Mouse (Mus musculus) midbrain, embryonic 15.5 days (tissue): ENCODE results near the gene Zdhhc1. TPM values are rescaled to one million over a fixed set of nuclear protein-coding genes. Genes with fewer than 3 reads are reported as not detected.

Experiments
- ATAC-seq: fragments of 200-750 bp; cut with Nextera tagmentation; replicated peaks from 2 replicates; pipeline ENCODE4 v1.8.0; 2017; ENCODE audit warnings: moderate TSS enrichment
- H3K27ac ChIP-seq: fragments of 300-500 bp; sonication (generic); 2 replicates; pipeline ENCODE4 v1.5.1; 2015; ENCODE audit warnings: mild to moderate bottlenecking, inconsistent platforms
- H3K27me3 ChIP-seq: fragments of 300-500 bp; sonication (generic); replicated peaks from 2 replicates; pipeline ENCODE4 v1.6.1; 2015; ENCODE audit warnings: inconsistent platforms
- H3K36me3 ChIP-seq: fragments of 300-500 bp; sonication (generic); replicated peaks from 2 replicates; pipeline ENCODE4 v1.6.1; 2015; ENCODE audit warnings: inconsistent platforms
- H3K4me1 ChIP-seq: fragments of 300-500 bp; sonication (generic); 2 replicates; pipeline ENCODE4 v1.6.1; 2015; ENCODE audit warnings: inconsistent platforms
- H3K4me2 ChIP-seq: fragments of 300-500 bp; sonication (generic); 2 replicates; pipeline ENCODE4 v1.6.1; 2015; ENCODE audit warnings: inconsistent platforms, mild to moderate bottlenecking, moderate library complexity
- H3K4me3 ChIP-seq: fragments of 300-500 bp; sonication (generic); 2 replicates; pipeline ENCODE4 v1.5.1; 2015; ENCODE audit warnings: mild to moderate bottlenecking, inconsistent platforms
- H3K9ac ChIP-seq: fragments of 300-500 bp; sonication (generic); 2 replicates; pipeline ENCODE4 v1.6.1; 2015; ENCODE audit warnings: mild to moderate bottlenecking, inconsistent platforms
- H3K9me3 ChIP-seq: fragments of 300-500 bp; sonication (generic); 2 replicates; pipeline ENCODE4 v1.6.1; 2016; ENCODE audit warnings: inconsistent platforms
- whole genome bisulfite sequencing: fragments of 180-500 bp; shearing (Covaris S2); methylation state at CpG from one replicate; pipeline ENCODE4 v1.1.7; 2015; ENCODE audit warnings: mixed read lengths; 5-methylcytosine and 5-hydroxymethylcytosine counted together
- polyA plus RNA-seq: library from polyadenylated mRNA; unstranded; fragments of >200 nt; fragmentation: Nextera tagmentation; extraction: Ambion mirVana; gene quantifications from 2 replicates; pipeline ENCODE4 v1.2.1, GENCODE M21; 2015

Gene Zdhhc1
- polyA plus RNA-seq, 1 experiment from 2014 or later, result 36.5 TPM

DNA sequence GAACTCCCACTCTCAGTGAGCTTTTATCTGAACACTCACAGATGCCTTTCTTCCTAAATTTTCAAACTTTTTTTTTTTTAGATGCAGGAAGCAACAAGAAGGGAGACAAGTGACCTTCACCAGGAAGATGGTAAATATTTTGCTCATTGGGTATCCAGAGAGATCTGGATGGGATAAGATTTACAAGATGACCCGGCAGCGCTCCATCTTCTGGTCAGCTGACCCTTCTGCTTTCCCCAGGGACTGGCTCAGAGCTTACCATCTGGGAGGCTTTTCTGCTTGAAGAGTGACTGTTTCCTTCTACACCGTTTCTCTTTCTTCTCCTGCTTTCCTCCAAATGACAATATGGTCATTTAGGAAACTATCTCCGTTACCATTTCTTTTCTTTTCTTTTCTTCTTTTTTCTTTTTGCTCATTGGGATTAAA lies 50.6 kb downstream of the Zdhhc1 start:
- ATAC-seq, result peak; percentile 42; the same call in 1 of the 2 replicates
- H3K4me3 ChIP-seq, result no peak overlapping the region
- H3K27me3 ChIP-seq, result no peaks in the 10 kb centered on the region
- H3K27ac ChIP-seq, result peak overlapping the region; percentile 57
- peak overlapping the region; percentile 29 for H3K4me2 ChIP-seq
- H3K9me3 ChIP-seq, result no peaks in the 10 kb centered on the region
- no peak overlapping the region for H3K9ac ChIP-seq
- peaks cover 14% of the 10 kb centered on the region for H3K4me1 ChIP-seq
- WGBS, result 4% methylated on average over 4 of the region's 4 CpGs
- no peaks in the 10 kb centered on the region for H3K36me3 ChIP-seq

DNA sequence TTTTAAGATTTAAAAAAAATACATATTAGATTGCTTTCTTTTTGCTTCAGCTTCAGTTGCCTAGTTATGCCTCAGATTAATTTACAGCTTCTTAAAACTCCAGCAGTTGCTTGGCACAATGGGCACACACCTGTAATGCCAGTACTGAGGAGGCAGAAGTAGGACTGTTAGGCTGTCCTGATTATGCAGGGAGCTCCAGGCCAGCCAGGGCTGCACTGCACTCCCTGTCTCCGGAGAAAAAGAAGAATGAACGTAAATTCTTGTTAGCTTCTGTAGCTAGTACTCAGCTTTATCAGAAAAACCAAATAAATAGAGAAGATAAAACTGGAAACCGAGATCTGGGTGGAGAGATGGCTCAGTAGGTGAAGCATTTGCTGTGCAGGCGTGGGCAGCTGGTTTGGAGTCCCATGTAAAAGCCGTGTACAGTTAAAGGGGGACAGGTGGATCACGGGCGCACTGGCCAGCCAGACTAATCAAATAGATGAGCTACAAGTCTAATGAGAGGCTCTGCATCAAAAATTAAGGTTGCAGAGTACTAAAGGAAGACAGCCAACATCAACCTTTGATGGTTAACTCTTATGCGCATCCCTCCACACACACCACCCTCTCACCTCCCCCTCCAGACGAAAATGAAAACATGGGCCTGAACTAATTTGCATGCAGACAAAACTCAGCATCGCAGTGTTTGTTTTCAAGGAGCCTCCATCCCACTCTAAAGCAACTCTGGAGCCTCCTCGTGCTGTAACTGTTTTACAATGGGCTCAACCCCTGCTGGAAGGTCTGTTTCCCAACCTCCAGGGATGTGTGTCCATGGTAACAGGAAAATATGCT lies 51.2 kb downstream of the Zdhhc1 start:
- WGBS, result 9% methylated on average over 11 of the region's 11 CpGs
- no peak overlapping the region for H3K9ac ChIP-seq

DNA sequence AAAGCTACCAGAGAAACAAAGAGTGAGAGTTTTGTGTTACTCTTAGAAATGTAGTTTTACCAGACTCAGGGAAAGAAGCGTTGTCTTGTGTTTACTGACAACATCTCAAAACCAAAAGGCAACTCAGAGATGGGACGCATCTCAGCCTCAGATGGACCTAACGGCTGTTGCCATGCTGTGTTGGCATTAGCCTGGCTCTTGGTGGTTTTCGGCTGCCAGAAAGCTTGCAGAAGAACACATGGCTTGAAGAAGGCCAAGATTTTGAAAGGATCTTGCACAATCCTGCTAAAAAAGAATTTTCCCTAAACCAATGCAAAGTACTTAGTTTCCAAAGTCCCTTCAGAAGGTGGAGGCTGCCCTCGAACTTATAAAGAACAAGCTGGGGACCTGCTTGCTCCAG lies 54.0 kb downstream of the Zdhhc1 start:
- Histone ChIP-seq H3K4me1 (peaks cover 17% of the 10 kb centered on the region), H3K27ac (no peak overlapping the region), H3K36me3 (no peaks in the 10 kb centered on the region), H3K9me3 (no peaks in the 10 kb centered on the region), H3K27me3 (no peaks in the 10 kb centered on the region), H3K4me2 (no peak overlapping the region), H3K4me3 (no peak overlapping the region), H3K9ac (no peak overlapping the region)
- WGBS, result 94% methylated on average over 5 of the region's 5 CpGs
- no peak for ATAC-seq

More for the DNA sequence above, 51.2 kb downstream of the Zdhhc1 start:
- Histone ChIP-seq H3K4me1 (peaks cover 14% of the 10 kb centered on the region), H3K9me3 (no peaks in the 10 kb centered on the region), H3K36me3 (no peaks in the 10 kb centered on the region), H3K27ac (peak overlapping the region; percentile 57), H3K4me3 (no peak overlapping the region), H3K27me3 (no peaks in the 10 kb centered on the region), H3K4me2 (peak overlapping the region; percentile 29)
- peak; percentile 86 for ATAC-seq

DNA sequence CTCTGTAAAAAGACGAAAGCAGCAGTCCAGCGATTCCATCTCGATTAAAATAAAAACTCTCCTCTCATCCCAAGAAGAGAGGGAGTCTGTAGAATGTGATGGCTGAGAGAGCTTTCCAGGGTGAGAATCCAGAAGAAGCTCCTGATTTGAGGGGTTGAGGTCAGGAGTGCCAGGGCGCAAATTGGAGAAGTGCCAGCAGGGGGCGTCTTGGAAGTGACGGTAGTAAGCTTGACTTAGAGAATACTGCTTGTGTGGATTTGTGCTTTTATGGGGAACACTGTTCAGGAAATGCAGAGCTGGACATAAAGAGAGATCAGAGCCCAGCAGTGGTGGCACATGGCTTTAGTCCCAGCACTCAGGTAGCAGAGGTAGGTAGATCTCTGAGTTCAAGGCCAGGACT lies 55.3 kb downstream of the Zdhhc1 start:
- 9% methylated on average over 6 of the region's 6 CpGs for WGBS
- no peaks in the 10 kb centered on the region for H3K9me3 ChIP-seq
- H3K9ac ChIP-seq, result no peak overlapping the region
- H3K4me1 ChIP-seq, result peaks cover 17% of the 10 kb centered on the region
- no peak overlapping the region for H3K4me2 ChIP-seq
- H3K27ac ChIP-seq, result no peak overlapping the region
- no peak for ATAC-seq
- no peaks in the 10 kb centered on the region for H3K36me3 ChIP-seq
- no peak overlapping the region for H3K4me3 ChIP-seq
- no peaks in the 10 kb centered on the region for H3K27me3 ChIP-seq

DNA sequence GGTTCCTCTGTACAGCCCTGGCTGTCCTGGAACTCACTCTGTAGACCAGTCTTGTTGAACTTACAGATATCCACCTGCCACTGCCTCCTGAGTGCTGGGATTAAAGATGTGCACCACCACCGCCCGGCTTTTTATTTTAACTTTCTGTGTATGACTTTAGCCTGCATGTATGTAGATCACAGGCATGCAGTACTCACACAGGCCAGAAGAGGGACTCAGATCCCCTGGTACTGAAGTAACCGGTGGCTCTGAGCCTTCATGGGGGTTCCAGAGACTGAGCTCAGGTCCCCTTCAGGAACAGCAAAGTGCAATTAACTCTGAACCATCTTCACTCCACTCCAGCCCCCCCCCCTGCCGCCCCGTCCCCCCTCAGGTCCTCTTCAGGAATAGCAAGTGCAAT lies 57.8 kb downstream of the Zdhhc1 start:
- ATAC-seq, result no peak
- Histone ChIP-seq H3K4me3 (no peak overlapping the region), H3K27ac (no peak overlapping the region), H3K4me2 (no peak overlapping the region), H3K9me3 (no peaks in the 10 kb centered on the region), H3K27me3 (no peaks in the 10 kb centered on the region), H3K9ac (no peak overlapping the region), H3K4me1 (0 out of 2 replicates have a peak, but pooled peaks cover 3% of the 10 kb centered on the region), H3K36me3 (no peaks in the 10 kb centered on the region)
- 41% methylated on average over 5 of the region's 5 CpGs for WGBS

DNA sequence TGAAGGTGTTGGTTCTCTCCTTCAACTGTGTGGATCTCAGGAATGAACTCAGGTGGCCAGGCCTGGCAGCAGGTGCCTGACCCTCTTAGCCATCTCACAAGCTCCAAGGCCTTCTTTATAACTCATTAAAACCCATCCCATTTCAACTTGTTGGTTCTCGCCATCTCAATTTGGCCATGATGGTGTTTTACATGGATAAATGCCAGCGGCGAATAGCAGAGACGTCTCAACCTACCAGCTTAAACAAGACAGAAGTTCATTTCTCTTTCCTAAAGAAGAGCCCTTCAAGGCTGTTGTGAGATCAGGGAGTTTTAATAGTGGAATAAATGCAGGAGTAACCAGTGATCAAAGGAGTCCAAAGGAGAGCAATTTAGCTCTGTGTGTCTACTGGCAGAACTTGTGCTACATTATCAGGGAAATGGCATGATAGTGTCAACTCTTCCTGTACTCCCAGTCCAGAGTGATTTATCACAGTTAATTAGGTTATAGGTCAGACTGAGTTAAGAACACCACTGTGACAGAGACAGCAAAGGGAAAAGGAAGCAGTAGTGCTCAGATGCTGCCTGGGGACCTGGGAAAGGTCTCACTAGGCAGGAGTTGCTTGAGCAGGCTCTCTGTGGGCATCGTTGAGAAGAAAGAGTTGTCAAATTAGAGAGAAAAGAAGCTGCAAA lies 59.5 kb downstream of the Zdhhc1 start:
- ATAC-seq, result no peak
- no peak overlapping the region for H3K4me3 ChIP-seq
- WGBS, result 82% methylated on average over 5 of the region's 5 CpGs
- no peak overlapping the region for H3K9ac ChIP-seq
- H3K36me3 ChIP-seq, result no peaks in the 10 kb centered on the region
- no peaks in the 10 kb centered on the region for H3K9me3 ChIP-seq
- no peak overlapping the region for H3K4me2 ChIP-seq
- H3K27me3 ChIP-seq, result no peaks in the 10 kb centered on the region
- H3K27ac ChIP-seq, result no peak overlapping the region
- H3K4me1 ChIP-seq, result peaks cover 16% of the 10 kb centered on the region

DNA sequence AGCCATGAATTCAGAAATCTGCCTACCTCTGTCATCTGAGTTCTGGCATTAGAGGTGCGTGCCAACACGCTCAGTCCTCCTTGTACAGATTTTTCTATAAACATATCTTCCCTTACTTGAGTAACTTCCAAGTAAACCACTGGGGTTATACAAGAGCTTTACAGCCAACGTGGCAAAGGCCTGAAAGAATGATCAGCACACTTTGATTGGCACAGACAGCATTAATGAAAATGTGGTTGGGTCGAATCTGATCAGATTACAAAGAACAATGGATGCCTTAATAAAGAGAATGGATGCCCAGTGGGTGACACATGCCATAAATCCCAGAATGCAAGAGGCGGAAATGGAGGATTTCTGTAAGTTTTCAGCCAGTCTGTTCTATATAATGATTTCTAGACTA lies 60.5 kb downstream of the Zdhhc1 start:
- WGBS, result 74% methylated on average over 5 of the region's 5 CpGs
- H3K9ac ChIP-seq, result no peak overlapping the region

DNA sequence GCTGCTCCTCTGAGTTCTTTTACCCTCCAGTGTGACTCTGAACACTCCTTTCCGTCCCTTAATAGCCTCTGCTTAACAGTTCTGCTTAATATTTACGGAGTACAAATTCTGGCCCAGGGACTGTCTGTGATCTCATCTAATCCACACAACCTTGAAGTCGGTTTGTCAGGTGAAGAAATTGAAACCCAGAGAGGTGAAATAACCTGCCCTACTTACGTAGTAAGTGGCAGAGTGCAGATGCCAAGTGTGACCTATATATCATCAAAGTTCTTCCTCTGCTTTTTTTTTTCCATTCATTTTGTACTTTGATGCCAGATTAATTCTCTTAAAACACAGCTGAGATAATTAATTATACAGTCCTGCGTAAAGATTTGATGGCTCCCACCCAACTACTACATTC lies 62.6 kb downstream of the Zdhhc1 start:
- no peak overlapping the region for H3K4me3 ChIP-seq
- H3K9me3 ChIP-seq, result no peaks in the 10 kb centered on the region
- H3K9ac ChIP-seq, result no peak overlapping the region
- peaks cover 15% of the 10 kb centered on the region for H3K4me1 ChIP-seq
- H3K4me2 ChIP-seq, result no peak overlapping the region
- no peaks in the 10 kb centered on the region for H3K36me3 ChIP-seq
- no peaks in the 10 kb centered on the region for H3K27me3 ChIP-seq
- 60% methylated on average over 5 of the region's 5 CpGs for WGBS
- H3K27ac ChIP-seq, result no peak overlapping the region
- ATAC-seq, result no peak

More for the DNA sequence above, 60.5 kb downstream of the Zdhhc1 start:
- Histone ChIP-seq H3K27ac (no peak overlapping the region), H3K4me1 (peaks cover 18% of the 10 kb centered on the region), H3K36me3 (no peaks in the 10 kb centered on the region), H3K4me2 (no peak overlapping the region), H3K27me3 (no peaks in the 10 kb centered on the region), H3K4me3 (no peak overlapping the region), H3K9me3 (no peaks in the 10 kb centered on the region)
- ATAC-seq, result no peak

DNA sequence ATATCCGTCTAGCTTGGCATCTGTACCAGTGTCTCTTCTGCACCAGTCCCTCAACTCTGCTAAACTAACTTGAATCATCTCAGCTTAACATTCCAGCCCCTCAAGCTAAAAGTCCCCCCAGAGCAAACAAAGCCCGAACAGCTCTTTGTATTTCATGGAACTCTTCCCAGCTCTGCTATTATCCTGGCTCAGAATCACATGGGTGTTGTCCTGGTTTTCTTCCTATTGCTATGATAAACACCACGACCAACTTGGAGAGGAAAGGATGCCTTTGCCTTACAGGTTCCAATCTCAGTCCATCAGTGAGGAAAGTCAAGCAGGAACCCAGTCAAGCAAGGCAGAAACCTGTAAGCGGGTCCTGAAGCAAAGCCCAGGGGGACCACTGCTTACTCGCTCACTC lies 63.2 kb downstream of the Zdhhc1 start:
- 0 out of 2 replicates have a peak, but pooled peaks have one; percentile 20 for ATAC-seq
- no peak overlapping the region for H3K9ac ChIP-seq
- H3K36me3 ChIP-seq, result no peaks in the 10 kb centered on the region
- 20% methylated on average over 5 of the region's 5 CpGs for WGBS
- no peaks in the 10 kb centered on the region for H3K27me3 ChIP-seq
- H3K4me2 ChIP-seq, result no peak overlapping the region
- H3K4me3 ChIP-seq, result no peak overlapping the region
- H3K27ac ChIP-seq, result 0 out of 2 replicates have a peak overlapping the region, but pooled peaks have one; percentile 8
- peaks cover 15% of the 10 kb centered on the region for H3K4me1 ChIP-seq
- no peaks in the 10 kb centered on the region for H3K9me3 ChIP-seq

DNA sequence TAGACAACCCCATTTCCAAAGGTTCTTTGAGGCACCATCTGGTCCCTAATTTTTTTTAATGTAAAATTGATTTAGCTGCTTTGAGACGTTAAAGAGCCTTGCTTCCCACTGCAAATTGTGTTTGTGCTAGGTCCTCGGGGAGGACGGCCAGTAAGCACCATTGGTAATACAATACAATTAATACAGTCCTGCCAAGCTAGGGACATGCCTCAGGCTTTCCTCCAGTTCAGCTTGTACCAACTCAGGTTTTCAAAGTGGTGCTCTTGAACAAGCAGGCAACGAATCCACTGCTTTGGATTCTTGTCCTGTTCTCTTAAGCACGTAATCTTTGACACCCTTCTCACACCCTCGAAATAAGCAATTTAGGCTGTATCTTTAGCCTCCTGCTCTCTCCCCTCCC lies 63.7 kb downstream of the Zdhhc1 start:
- ATAC-seq, result no peak
- H3K27me3 ChIP-seq, result no peaks in the 10 kb centered on the region
- no peak overlapping the region for H3K4me3 ChIP-seq
- no peaks in the 10 kb centered on the region for H3K9me3 ChIP-seq
- H3K9ac ChIP-seq, result no peak overlapping the region
- no peak overlapping the region for H3K27ac ChIP-seq
- no peaks in the 10 kb centered on the region for H3K36me3 ChIP-seq
- WGBS, result 14% methylated on average over 6 of the region's 6 CpGs
- no peak overlapping the region for H3K4me2 ChIP-seq
- H3K4me1 ChIP-seq, result peaks cover 15% of the 10 kb centered on the region

DNA sequence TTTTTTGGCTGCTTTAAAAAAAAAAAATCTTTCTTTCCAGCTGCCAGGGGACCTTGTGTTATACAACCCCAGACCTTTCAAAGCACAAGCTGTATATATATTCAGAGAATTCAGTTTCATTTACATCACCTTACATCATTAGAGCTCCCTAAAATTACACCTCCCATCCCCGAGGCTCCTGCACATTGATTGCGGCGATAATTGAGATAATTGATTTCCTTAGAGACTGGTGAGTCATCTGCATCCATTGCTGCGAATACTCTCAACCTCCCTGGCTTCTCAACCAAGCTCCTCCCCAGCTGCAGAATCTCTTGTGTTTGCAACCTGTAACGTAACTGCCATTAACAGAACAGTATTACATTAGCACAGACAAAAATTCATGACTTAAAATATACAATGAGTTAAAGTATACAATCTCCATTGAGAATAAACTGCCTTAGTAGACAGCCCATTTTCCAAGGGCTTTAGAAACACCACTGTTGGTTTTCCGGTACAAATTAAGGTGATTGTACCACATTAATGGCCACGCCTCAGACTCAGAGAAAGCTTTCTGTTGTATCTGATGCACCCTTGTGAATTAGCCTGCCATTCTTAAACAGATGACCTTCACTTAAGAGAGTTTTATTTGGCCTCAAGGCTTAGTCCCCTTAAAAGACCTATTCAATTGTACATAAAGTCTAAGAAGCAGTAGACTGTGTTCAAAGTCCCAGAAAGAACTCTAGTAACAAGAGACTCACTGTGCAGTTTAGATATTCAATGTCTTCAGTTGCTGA lies 64.8 kb downstream of the Zdhhc1 start:
- H3K9ac ChIP-seq, result no peak overlapping the region
- no peak overlapping the region for H3K4me2 ChIP-seq
- no peaks in the 10 kb centered on the region for H3K27me3 ChIP-seq
- H3K4me3 ChIP-seq, result no peak overlapping the region
- no peak overlapping the region for H3K27ac ChIP-seq
- no peaks in the 10 kb centered on the region for H3K9me3 ChIP-seq
- peaks cover 15% of the 10 kb centered on the region for H3K4me1 ChIP-seq
- H3K36me3 ChIP-seq, result no peaks in the 10 kb centered on the region
- ATAC-seq, result no peak
- 49% methylated on average over 7 of the region's 7 CpGs for WGBS

DNA sequence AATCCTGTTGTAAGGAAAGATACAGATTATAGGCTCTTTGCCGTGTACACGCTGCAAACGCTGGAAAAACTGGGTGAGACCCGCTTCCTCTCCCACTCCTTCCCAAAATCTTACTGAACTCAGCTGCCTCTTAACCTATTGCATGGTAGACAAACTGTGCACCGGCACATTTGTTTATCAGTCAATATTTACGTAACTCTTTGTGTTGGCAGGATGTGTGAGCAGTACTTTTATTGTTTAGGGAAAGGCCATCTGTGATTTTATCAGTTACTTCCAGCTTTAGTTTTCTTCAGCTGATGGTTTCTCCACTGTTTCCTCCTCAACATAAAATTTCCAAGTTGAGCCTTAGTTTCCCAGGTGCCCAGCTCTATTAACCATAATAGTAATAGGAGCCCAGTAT lies 69.8 kb downstream of the Zdhhc1 start:
- Histone ChIP-seq H3K9me3 (no peaks in the 10 kb centered on the region), H3K4me1 (no peaks in the 10 kb centered on the region), H3K4me3 (no peak overlapping the region), H3K27me3 (no peaks in the 10 kb centered on the region), H3K27ac (no peak overlapping the region), H3K9ac (no peak overlapping the region), H3K4me2 (no peak overlapping the region), H3K36me3 (no peaks in the 10 kb centered on the region)
- ATAC-seq, result no peak
- 79% methylated on average over 6 of the region's 6 CpGs for WGBS
